In the genomic region with DNA sequence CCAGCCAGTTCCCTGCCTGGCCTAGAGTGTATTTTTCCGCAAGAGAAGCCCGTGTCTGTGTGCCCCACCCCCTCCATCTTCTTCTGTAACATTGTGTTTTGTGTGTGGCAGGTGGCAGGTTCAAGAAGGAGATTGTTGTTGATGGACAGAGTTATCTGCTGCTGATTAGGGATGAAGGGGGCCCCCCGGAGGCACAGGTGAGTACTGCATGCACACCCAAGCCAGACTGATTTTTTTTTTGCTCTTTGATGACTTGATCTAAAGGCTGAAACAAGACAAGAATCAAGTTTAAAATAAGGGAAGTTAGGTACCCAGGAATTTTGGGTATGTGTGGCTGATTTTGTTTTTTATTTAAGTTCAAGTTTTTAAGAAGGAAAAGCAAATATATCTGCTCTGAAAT, we compare ENCODE assay signal across 8 mouse cellular contexts.
A peak's percentile ranks its signal among the peaks of the same experiment; 100 is the strongest.
DNase-seq lines count a peak whose midpoint lies in the region; ATAC-seq lines count a peak whose summit lies in the region.

No protein-coding gene starts in this region.

- peak; percentile 78 for DNase-seq in cerebellum, adult 11 months
- peak; percentile 48 for DNase-seq in limb, embryonic 11.5 days (ENCODE audit: low spot score)
- DNase-seq in limb, embryonic 10.5 days (ENCODE audit: low spot score): no peak
- peak; percentile 66 to 80 for DNase-seq in cerebellum, postnatal 10 days

- H3K4me1 ChIP-seq in limb, embryonic 11.5 days (ENCODE audit: control insufficient read depth, insufficient read depth, low read length): no peaks in the 10 kb centered on the region
- no peaks in the 10 kb centered on the region for H3K4me1 ChIP-seq in limb, embryonic 10.5 days
- H3K4me1 ChIP-seq in forebrain, embryonic 13.5 days: no peaks in the 10 kb centered on the region; the same call in 1 of the 2 replicates

- WGBS in limb, embryonic 11.5 days: 70% methylated on average over 3 of the region's 3 CpGs
- WGBS in limb, embryonic 10.5 days: 71% methylated on average over 3 of the region's 3 CpGs
- 54% methylated on average over 3 of the region's 3 CpGs for WGBS in forebrain, embryonic 13.5 days

- H3K36me3 ChIP-seq in limb, embryonic 11.5 days (ENCODE audit: control insufficient read depth, insufficient read depth, low read length): no peaks in the 10 kb centered on the region
- peaks cover 37% of the 10 kb centered on the region for H3K36me3 ChIP-seq in limb, embryonic 10.5 days
- H3K36me3 ChIP-seq in forebrain, embryonic 13.5 days (ENCODE audit: poor library complexity, severe bottlenecking): peaks cover 23% of the 10 kb centered on the region

- H3K9ac ChIP-seq in limb, embryonic 11.5 days (ENCODE audit: low read length): no peak overlapping the region
- no peak overlapping the region for H3K9ac ChIP-seq in forebrain, embryonic 13.5 days

- H3K27ac ChIP-seq in limb, embryonic 11.5 days (replicated peaks; ENCODE audit: low read depth, low read length): no peak overlapping the region
- H3K27ac ChIP-seq in limb, embryonic 10.5 days: no peak overlapping the region
- H3K27ac ChIP-seq in forebrain, embryonic 13.5 days: no peak overlapping the region

- H3K4me2 ChIP-seq in limb, embryonic 11.5 days (ENCODE audit: low read depth, severe bottlenecking): no peak overlapping the region
- no peak overlapping the region for H3K4me2 ChIP-seq in forebrain, embryonic 13.5 days

- H3K4me3 ChIP-seq in limb, embryonic 11.5 days (ENCODE audit: low read depth, low read length): no peak overlapping the region
- H3K4me3 ChIP-seq in limb, embryonic 10.5 days: no peak overlapping the region
- H3K4me3 ChIP-seq in forebrain, embryonic 13.5 days: no peak overlapping the region

- ATAC-seq in cerebellum, adult (ENCODE audit: insufficient number of reproducible peaks, low FRiP score, low TSS enrichment): no peak
- ATAC-seq in limb, embryonic 11.5 days (ENCODE audit: insufficient number of reproducible peaks, low FRiP score, low TSS enrichment, low read depth): no peak
- peak; percentile 45 for ATAC-seq in megakaryocyte progenitor cell, adult 5-6 weeks (replicated peaks; ENCODE audit: poor library complexity)
- ATAC-seq in activated CD4-positive, CD25-positive, alpha-beta regulatory T cell, adult 4 months: no peak
- no peak for ATAC-seq in forebrain, embryonic 13.5 days

- H3K9me3 ChIP-seq in limb, embryonic 11.5 days (ENCODE audit: control insufficient read depth, low read length): no peaks in the 10 kb centered on the region
- no peaks in the 10 kb centered on the region for H3K9me3 ChIP-seq in limb, embryonic 10.5 days (replicated peaks)
- H3K9me3 ChIP-seq in forebrain, embryonic 13.5 days (replicated peaks): no peaks in the 10 kb centered on the region

- H3K27me3 ChIP-seq in limb, embryonic 11.5 days (ENCODE audit: control insufficient read depth, insufficient read depth, low read length): no peaks in the 10 kb centered on the region
- H3K27me3 ChIP-seq in limb, embryonic 10.5 days (ENCODE audit: low read depth, poor library complexity, severe bottlenecking): no peaks in the 10 kb centered on the region
- no peaks in the 10 kb centered on the region for H3K27me3 ChIP-seq in forebrain, embryonic 13.5 days
